Mouse (Mus musculus) kidney, adult 2 months (tissue): Measurements from ENCODE around the gene Hoxd8.

Experiments used
- CTCF ChIP-seq: fragments of 200-500 bp; conservative IDR thresholded peaks from 2 replicates; pipeline ENCODE4 v1.5.1; 2011; ENCODE audit warnings: low read depth, mild to moderate bottlenecking, control low read depth, low read length, moderate library complexity, mixed read lengths; ENCODE audit not compliant: insufficient read depth, insufficient read length
- POLR2A ChIP-seq: fragments of 200-500 bp; IDR thresholded peaks from one replicate; pipeline ENCODE4 v1.6.1; 2011; ENCODE audit warnings: low read depth, low read length, control low read depth

- no peak for TF ChIP-seq CTCF
- TF ChIP-seq POLR2A, result no peak
Observed at GRCm38 (mm10) chr2:74733765-74734164, 29.4 kb downstream of the Hoxd8 start.
